Mouse (Mus musculus) kidney, postnatal 10 days (tissue): Measurements from ENCODE around the gene 2210408I21Rik.

Experiments
- DNase-seq: peaks from one replicate; pipeline ENCODE4 v3.0.0; 2021; ENCODE audit warnings: mixed read lengths

2210408I21Rik gene

GRCm38 (mm10) chr13:77514046-77514445, 378.7 kb downstream of the 2210408I21Rik start:
- no peak for DNase-seq

- DNase-seq, result no peak
These were observed 393.8 kb downstream of the 2210408I21Rik start for GRCm38 (mm10) chr13:77528960-77529699.

DNA sequence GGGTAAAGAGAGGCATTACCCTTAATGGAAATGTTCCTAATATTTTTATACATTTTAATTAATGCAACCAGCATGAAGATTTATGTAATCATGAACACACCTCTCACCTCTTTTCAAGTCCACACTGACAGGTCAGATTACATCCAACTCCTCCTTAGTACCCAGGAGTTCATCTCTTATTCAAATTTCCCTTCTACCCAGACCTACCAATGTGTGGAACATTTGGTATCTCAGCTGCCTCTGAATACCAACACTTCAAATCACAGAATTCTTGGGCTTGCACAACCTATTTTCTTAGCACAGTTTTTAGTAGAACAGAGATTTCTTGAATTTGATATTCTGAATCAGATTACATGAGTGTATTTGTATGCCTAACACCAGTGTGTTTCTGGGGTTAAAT, 394.4 kb downstream of the 2210408I21Rik start:
- DNase-seq, result no peak

DNA sequence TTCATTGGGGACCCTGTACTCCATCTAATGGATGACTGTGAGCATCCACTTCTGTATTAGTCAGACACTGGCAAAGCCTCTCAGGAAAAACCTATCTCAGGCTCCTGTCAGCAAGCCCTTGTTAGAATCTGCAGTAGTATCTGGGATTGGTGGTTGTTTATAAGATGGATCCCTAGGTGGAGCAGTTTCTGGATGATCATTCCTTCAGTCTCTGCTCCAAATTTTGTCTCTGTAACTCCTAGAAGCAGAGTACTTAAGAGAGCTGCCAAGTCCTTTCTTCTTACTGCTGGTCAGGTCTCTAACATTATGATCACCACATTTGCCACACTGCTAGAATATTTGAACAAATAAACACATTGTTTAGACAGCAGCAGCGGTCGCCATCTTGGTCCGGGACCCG, 402.1 kb downstream of the 2210408I21Rik start:
- DNase-seq, result no peak

DNA sequence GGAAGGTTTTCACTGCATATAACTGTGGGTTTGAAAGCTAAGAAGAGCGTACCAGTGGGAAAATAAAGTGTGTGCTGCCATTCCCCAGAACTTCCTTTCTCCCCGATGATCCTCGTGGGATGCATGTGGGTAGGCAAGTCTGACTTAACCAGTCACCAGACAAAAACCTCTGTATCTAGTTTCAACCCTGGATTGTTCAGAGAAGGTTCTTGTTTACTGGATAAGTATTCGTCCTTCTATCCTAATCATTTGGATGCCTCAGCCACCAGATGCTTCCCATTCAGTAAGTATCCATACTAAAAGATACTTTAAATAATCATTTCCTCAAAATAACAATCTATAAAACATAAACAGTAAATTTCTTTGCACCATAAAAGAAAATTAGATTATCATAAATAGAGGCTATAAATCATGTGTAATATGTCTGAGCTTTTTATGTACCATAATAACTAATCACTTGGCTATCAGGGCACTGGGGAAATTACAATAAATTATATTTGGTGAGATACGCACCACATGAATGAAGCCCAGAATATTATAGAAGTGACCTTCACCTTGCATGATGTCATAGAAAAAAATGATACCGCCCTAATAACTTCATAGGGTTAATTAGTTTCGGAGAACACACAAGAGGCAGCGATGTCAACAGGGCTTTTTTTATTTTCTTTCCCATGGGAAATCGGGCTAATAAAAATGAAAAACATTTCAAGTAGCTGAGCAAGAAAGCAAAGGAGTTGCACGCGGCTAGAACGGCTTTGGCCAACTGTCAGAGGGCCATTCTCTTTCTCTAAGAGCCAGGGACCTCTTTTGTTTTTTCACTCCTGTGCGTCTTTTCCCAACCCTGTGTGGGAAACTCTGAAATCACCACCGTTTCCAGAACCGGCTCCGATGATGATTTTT, 412.4 kb downstream of the 2210408I21Rik start:
- DNase-seq, result peak; percentile 37

DNA sequence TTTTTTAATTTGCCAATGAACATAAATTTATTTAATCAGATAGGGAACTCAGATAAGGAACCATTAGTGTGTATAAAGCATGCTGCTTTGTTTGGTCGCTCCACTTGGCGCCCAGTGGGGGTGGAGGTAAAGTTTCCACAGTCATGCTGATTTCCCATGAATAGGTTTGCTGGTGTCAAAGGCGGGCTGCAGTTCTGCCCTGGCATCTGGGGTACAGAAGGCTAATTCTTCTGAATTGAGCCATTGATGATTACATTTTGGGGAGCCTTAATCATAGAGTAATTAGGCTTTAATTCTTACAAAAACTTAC, 413.0 kb downstream of the 2210408I21Rik start:
- DNase-seq, result peak; percentile 13

GRCm38 (mm10) chr13:77548750-77549149, 413.4 kb downstream of the 2210408I21Rik start:
- no peak for DNase-seq

GRCm38 (mm10) chr13:77594011-77594410, 458.7 kb downstream of the 2210408I21Rik start:
- DNase-seq, result peak; percentile 31

GRCm38 (mm10) chr13:77615346-77615745, 480.0 kb downstream of the 2210408I21Rik start:
- no peak for DNase-seq
